Mouse (Mus musculus) brain, embryonic 18.5 days (tissue): ENCODE results near the gene Thsd4.
"Not testable (repeated sequence)": the region's sequence is repeated elsewhere in the genome, so short reads cannot be mapped to it uniquely, and the experiment has no call there.

ENCODE experiments used
- DNase-seq: peaks from one replicate; pipeline ENCODE4 v3.0.0-alpha.2; 2012; ENCODE audit warnings: low read depth, low spot score

Gene Thsd4

DNA sequence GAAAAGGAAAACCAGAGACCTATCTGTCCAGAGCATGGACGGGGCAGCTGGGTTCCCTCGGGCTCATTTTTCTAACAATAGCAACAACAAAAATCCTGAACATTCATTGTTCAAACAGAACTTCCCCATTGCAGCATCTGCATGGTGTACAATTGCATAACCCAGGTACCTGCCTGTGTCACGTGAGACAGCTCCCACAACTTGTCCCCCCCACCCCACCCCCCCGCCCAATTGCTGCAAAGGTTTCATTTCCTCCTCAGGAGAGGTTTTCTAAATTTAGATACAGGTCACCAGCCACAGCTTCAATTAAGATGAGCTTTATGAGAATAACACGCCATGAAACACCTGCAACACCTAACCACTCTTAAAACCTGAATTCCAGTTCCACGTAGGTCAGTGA is 303.4 kb downstream of the Thsd4 start:
- no peak for DNase-seq

GRCm38 (mm10) chr9:60216029-60216428 is 305.8 kb downstream of the Thsd4 start:
- no peak for DNase-seq

GRCm38 (mm10) chr9:60213111-60213510 is 308.7 kb downstream of the Thsd4 start:
- no peak for DNase-seq

DNA sequence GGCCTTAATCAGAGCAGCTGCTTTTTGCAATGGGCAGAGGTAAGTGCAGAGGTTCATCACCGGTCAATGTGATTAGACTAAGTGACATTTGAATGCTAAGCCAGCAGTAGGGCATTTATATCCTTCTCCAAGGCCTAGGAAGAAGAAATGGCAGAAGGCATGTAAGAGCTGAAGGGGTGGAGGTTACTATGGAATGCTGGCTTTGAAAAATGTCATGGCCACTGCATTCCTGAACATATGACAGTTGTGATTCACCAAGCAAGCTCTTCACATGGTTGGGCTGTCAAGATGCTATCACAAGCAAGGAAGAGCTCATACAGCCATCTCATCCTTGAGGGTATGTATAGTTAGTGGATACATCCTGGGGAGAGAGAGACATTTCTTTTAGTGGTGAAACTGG is 313.0 kb downstream of the Thsd4 start:
- no peak for DNase-seq

DNA sequence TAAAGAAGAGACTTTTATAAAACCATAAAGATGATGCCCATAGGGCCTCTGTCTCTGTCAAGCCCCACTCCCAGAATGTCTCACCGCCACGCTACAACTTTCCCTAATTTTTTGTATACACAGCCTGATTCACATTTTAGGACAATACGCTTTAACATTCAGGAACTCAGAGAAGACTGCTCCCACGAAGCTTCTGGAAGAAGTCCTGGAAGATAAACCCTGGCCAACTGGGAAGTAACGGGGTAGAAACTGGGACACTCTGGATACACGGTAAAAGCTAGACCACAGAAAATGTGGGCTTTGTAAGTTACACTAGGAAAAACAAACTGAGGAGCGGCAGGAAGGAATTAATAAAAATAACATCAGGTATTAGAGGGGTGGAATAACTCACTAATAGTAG is 318.7 kb downstream of the Thsd4 start:
- DNase-seq = no peak

GRCm38 (mm10) chr9:60200436-60200835 is 321.4 kb downstream of the Thsd4 start:
- DNase-seq = no peak

GRCm38 (mm10) chr9:60198530-60199200 is 323.2 kb downstream of the Thsd4 start:
- no peak for DNase-seq

GRCm38 (mm10) chr9:60195502-60195901 is 326.3 kb downstream of the Thsd4 start:
- DNase-seq = no peak

- no peak for DNase-seq
Observed at GRCm38 (mm10) chr9:60194905-60195304, 326.9 kb downstream of the Thsd4 start.

DNA sequence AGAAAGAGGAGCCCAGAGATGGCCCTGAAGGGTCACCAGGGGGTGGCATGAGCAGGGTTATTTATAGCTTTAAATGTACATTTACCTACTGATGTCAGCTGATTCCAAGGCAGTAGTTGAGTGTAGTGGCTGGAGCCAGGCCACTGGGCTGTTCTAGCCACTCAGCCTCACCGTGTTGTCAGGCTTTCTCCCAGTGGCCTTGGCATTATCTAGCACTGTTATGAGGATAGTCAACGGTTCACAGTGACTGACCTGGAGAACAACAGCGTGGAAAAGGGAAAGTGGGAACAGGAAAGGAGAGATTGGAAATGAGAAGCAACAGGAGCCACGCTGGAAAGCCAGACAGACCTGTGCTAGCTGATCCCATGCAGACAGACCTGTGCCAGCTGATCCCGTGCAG is 329.5 kb downstream of the Thsd4 start:
- no peak for DNase-seq

- no peak for DNase-seq
Observed at GRCm38 (mm10) chr9:60187437-60187836, 334.4 kb downstream of the Thsd4 start.

DNA sequence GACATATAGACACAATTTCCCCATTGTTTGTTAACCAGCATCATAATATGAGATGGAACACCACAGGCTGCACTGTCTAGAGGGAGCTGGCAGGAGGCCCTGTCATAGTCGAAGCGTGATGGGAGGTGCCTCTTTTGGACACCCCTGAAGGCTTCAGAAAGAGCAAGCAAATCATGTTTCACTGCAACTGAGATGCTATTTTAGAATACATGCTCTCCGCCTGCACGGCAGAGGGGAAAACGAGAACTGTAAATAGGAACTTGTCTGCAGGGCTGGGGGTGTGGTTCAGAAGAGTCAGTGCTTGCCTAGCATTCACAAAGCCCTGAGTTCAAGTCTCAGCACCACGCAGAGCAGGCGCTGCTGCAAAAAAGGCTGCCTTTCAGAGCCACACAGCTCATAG is 334.9 kb downstream of the Thsd4 start:
- no peak for DNase-seq

- no peak for DNase-seq
Observed at GRCm38 (mm10) chr9:60184083-60184482, 337.8 kb downstream of the Thsd4 start.

DNA sequence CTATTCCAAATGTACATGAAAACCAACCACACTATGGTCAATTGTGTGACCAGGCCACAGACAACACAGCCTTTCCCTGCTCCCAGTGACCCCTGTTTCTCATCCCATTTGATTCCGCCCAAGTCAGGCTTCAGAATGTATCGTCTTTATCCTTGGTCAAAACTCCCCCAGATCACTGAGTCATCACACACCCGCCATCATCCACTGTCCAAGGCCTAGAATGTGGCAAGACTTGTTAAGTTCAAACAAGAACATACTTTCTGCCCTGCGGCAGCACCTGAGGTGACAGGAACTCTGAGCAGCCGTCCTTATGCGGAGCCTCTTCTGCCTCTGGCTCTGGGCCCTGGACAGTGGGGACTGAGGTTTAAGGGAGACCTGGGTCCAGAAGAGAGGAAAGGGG is 339.5 kb downstream of the Thsd4 start:
- DNase-seq = no peak

GRCm38 (mm10) chr9:60180936-60181335 is 340.9 kb downstream of the Thsd4 start:
- no peak for DNase-seq

GRCm38 (mm10) chr9:60180114-60180513 is 341.7 kb downstream of the Thsd4 start:
- DNase-seq = no peak

DNA sequence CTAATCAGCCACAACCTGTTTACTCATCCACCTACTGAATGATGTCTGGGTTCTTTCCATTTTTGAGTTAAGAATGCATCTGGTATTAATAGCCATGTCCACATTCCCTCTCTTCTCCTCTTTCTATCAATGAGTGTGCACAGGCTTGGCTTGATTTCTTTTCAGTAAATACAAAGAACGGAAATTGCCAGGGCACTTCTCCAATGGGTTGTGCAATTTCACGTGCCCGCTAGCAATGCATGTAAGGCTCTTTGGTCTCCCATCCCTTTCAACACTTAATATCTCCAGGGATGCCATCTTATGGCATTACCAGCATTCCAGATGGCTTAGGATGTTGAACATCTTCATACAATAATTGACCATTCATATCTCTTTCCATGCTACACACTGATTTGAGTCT is 345.5 kb downstream of the Thsd4 start:
- DNase-seq = no peak

- not testable (repeated sequence) for DNase-seq
Observed at GRCm38 (mm10) chr9:60172459-60173060, 349.3 kb downstream of the Thsd4 start.

- DNase-seq = no peak
Observed at GRCm38 (mm10) chr9:60166990-60167389, 354.9 kb downstream of the Thsd4 start.

- DNase-seq = no peak
Observed at GRCm38 (mm10) chr9:60160855-60161254, 361.0 kb downstream of the Thsd4 start.

GRCm38 (mm10) chr9:60160194-60160593 is 361.7 kb downstream of the Thsd4 start:
- no peak for DNase-seq

DNA sequence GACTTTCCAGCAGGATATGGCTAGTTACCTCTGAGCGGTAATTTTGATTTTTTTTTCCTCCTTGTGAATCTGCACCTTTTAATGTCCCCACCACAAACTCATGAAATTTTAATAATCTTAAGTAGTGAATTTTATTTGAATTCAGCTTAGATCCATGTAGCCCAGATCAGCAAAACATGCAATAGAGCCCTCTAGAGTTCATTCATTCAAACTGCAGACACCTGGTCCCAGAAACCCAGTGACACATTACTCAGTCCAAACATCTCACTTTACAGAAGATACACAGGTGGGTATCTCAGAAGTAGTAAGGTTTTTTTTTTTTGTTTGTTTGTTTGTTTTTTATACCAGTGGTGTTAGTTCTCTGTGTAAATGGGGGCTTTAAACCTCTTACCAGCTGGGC is 368.9 kb downstream of the Thsd4 start:
- no peak for DNase-seq

- no peak for DNase-seq
Observed at GRCm38 (mm10) chr9:60151897-60152627, 369.8 kb downstream of the Thsd4 start.
